Mouse (Mus musculus) limb, embryonic 14.5 days (tissue): ENCODE results near the gene Pcbp3. TPM values are rescaled to one million over a fixed set of nuclear protein-coding genes. Genes with fewer than 3 reads are reported as not detected.

ENCODE experiments used
- ATAC-seq: fragments of 200-750 bp; cut with Nextera tagmentation; 2 replicates; pipeline ENCODE4 v1.8.0; 2017; ENCODE audit warnings: low read depth, moderate number of reproducible peaks, moderate TSS enrichment; ENCODE audit not compliant: low FRiP score
- DNase-seq: peaks from one replicate; pipeline ENCODE4 v3.0.0-alpha.2; 2015; ENCODE audit warnings: low spot score
- H3K27ac ChIP-seq: fragments of 300-500 bp; sonication (generic); replicated peaks from 2 replicates; pipeline ENCODE4 v1.5.1; 2014; ENCODE audit warnings: low read depth, mild to moderate bottlenecking, low read length, moderate library complexity, mixed read lengths
- H3K27me3 ChIP-seq: fragments of 300-500 bp; sonication (generic); 2 replicates; pipeline ENCODE4 v1.6.1; 2014; ENCODE audit warnings: low read length, mixed read lengths; ENCODE audit not compliant: control insufficient read depth, insufficient read depth
- H3K36me3 ChIP-seq: fragments of 300-500 bp; sonication (generic); 2 replicates; pipeline ENCODE4 v1.6.1; 2014; ENCODE audit warnings: mild to moderate bottlenecking, low read length, moderate library complexity, mixed read lengths; ENCODE audit not compliant: control insufficient read depth, insufficient read depth
- H3K4me1 ChIP-seq: fragments of 300-500 bp; sonication (generic); 2 replicates; pipeline ENCODE4 v1.6.1; 2014; ENCODE audit warnings: antibody characterized with exemption, low read length, mixed read lengths; ENCODE audit not compliant: control insufficient read depth, insufficient read depth
- H3K4me2 ChIP-seq: fragments of 300-500 bp; sonication (generic); replicated peaks from 2 replicates; pipeline ENCODE4 v1.6.1; 2014; ENCODE audit warnings: low read depth, mild to moderate bottlenecking, low read length, moderate library complexity; ENCODE audit not compliant: severe bottlenecking
- H3K4me3 ChIP-seq: fragments of 300-500 bp; sonication (generic); replicated peaks from 2 replicates; pipeline ENCODE4 v1.5.1; 2014; ENCODE audit warnings: low read length
- H3K9ac ChIP-seq: fragments of 300-500 bp; sonication (generic); 2 replicates; pipeline ENCODE4 v1.6.1; 2014; ENCODE audit warnings: mild to moderate bottlenecking, low read depth, low read length, moderate library complexity; ENCODE audit not compliant: severe bottlenecking
- H3K9me3 ChIP-seq: fragments of 300-500 bp; sonication (generic); 2 replicates; pipeline ENCODE4 v1.6.1; 2016; ENCODE audit warnings: low read length; ENCODE audit not compliant: control insufficient read depth
- POLR2A ChIP-seq: fragments of 200-500 bp; IDR thresholded peaks from 2 replicates; pipeline ENCODE4 v1.8.0; 2012; ENCODE audit warnings: inconsistent platforms, mild to moderate bottlenecking, moderate library complexity, borderline replicate concordance; ENCODE audit not compliant: insufficient read depth, insufficient read length; ENCODE audit errors: extremely low read depth
- WGBS: fragments of 180-500 bp; shearing (Covaris S2); extraction: QIAGEN DNeasy Blood & Tissue Kit; methylation state at CpG from one replicate; pipeline ENCODE4 v1.1.7; 2014; 5-methylcytosine and 5-hydroxymethylcytosine counted together
- polyA plus RNA-seq, 2 experiments: library from polyadenylated mRNA; depleted of rRNA in 1 of 2; stranded (reverse) in 1 of 2; unstranded in 1 of 2; fragments of >200 nt; fragmentation: Nextera tagmentation in 1 of 2; extraction: Ambion mirVana in 1 of 2; gene quantifications; 2 replicates each; pipeline versions ENCODE4 v1.2.1 to v1.2.3; 2012 to 2014

Pcbp3 gene
- polyA plus RNA-seq, 2 experiments = 11.5 to 16.4 TPM

DNA sequence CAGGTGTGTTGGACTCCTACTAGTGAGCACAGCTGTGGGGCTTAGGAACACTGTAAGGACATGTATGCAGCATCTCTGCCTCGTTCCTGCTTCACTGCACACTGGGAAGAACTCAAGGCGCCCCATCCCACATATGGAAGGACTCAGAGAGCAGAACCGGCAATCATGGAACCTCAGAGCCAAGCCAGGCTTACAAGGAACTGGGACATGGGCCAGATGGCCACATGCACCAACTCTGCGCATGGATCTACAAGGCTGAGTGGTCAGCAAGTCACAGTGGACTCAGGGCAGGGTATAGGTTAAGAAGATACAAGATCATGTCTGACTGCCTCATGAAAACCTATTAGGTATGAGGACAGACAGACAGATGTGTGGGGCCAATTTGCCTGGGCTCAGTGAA is 171.8 kb downstream of the Pcbp3 start:
- Histone ChIP-seq H3K4me2 (no peak overlapping the region), H3K27me3 (no peaks in the 10 kb centered on the region), H3K27ac (no peak overlapping the region), H3K36me3 (no peaks in the 10 kb centered on the region; the same call in 1 of the 2 replicates), H3K4me1 (no peaks in the 10 kb centered on the region), H3K9me3 (no peaks in the 10 kb centered on the region), H3K4me3 (no peak overlapping the region), H3K9ac (no peak overlapping the region)
- ATAC-seq (no peak), DNase-seq (no peak)
- 80% methylated on average over 4 of the region's 4 CpGs for WGBS
- no peak for TF ChIP-seq POLR2A

DNA sequence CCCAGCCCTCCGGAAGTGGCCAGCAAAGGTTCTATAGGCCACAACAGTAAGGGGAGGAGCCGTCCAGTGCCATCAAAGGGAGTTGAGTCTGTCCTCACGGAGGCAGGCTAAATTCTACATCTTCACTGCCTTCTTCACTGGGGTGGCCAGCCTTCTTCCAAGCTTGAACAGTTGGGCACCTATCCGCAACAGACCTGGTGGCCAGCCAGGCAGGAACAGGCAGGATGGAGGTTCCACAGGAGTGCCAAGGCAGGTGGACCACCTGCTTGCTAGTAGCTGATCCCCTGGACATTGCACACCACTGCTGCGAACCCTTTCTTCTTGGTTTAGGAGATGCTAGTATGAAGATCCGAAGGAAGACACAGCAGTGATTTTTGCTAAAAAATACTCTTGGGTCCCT is 176.4 kb downstream of the Pcbp3 start:
- no peaks in the 10 kb centered on the region; the same call in 1 of the 2 replicates for H3K36me3 ChIP-seq
- H3K4me1 ChIP-seq = no peaks in the 10 kb centered on the region
- H3K27me3 ChIP-seq = no peaks in the 10 kb centered on the region
- no peak overlapping the region for H3K4me3 ChIP-seq
- H3K9me3 ChIP-seq = no peaks in the 10 kb centered on the region
- ATAC-seq = no peak
- TF ChIP-seq POLR2A = no peak
- DNase-seq = no peak
- no peak overlapping the region for H3K27ac ChIP-seq
- no peak overlapping the region for H3K4me2 ChIP-seq
- 93% methylated on average over 6 of the region's 6 CpGs for WGBS
- no peak overlapping the region for H3K9ac ChIP-seq

DNA sequence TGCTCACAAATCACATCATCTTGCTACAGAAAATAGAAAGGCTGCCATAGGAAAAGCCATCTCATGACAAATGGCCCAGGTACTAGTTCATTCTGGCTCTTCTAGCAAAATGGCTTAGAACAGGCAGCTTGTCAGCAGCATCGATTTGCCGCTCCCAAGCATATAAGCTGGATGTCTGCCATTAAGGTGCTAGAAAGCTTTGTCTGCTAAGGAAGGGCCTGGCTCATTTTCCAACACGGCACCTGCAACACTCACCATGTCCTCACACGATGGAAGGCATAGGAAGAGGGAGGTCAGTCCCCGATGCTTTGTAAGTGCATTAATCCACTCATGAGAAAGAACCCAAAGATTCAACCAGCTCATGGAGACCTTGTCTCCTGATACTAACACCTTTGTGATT is 182.5 kb downstream of the Pcbp3 start:
- DNase-seq = no peak
- Histone ChIP-seq H3K27ac (no peak overlapping the region), H3K4me1 (no peaks in the 10 kb centered on the region), H3K4me3 (no peak overlapping the region), H3K27me3 (no peaks in the 10 kb centered on the region), H3K9ac (no peak overlapping the region), H3K36me3 (no peaks in the 10 kb centered on the region), H3K9me3 (no peaks in the 10 kb centered on the region), H3K4me2 (no peak overlapping the region)
- no peak for TF ChIP-seq POLR2A
- WGBS = 96% methylated on average over 5 of the region's 5 CpGs
- no peak for ATAC-seq

DNA sequence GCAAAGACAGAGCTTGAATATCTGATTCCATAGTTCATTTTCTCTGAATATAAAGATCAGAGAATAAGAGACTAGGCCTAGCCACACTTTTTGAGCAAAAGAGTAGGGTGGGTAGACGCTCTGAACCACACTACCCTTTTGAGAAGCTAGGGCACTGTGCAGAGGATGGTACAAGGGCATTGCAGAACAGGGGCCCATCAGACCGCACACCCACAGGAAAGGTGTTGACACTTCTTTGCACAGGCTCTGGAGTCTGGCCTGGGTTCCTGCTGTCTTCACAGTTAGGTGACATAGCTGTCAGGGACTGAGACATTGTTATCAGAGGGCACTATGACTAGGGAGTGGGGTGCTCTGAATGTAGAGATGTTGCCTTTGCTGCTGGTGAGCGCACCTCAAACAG is 190.1 kb downstream of the Pcbp3 start:
- Histone ChIP-seq H3K4me3 (no peak overlapping the region), H3K27me3 (no peaks in the 10 kb centered on the region)
- no peak for TF ChIP-seq POLR2A

DNA sequence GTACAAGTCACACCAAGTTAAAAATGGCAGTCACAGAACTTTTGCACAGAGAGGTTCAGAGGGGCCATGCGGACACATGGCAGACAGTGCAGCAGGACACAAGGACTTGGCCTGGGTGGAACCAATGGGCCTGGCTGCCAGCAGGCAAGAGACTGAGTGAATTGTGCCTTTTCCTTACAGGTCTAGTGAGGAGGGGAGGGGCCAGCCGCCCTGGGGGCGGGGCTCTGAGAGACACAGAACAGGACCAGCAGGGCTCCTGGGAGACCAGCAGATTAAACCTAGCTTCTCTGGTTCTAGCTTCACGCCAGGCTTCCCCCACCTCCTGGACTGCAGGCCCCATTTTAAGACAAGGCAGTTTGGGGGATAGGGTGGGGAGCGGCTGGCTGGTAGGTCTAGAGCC is 190.6 kb downstream of the Pcbp3 start:
- no peak for ATAC-seq
- 57% methylated on average over 5 of the region's 5 CpGs for WGBS

More for the DNA sequence above, 190.1 kb downstream of the Pcbp3 start:
- Histone ChIP-seq H3K9me3 (no peaks in the 10 kb centered on the region), H3K4me2 (no peak overlapping the region), H3K27ac (no peak overlapping the region), H3K36me3 (no peaks in the 10 kb centered on the region; the same call in 1 of the 2 replicates), H3K9ac (no peak overlapping the region), H3K4me1 (no peaks in the 10 kb centered on the region)
- DNase-seq (no peak), ATAC-seq (no peak)
- WGBS = 89% methylated on average over 3 of the region's 3 CpGs

DNA sequence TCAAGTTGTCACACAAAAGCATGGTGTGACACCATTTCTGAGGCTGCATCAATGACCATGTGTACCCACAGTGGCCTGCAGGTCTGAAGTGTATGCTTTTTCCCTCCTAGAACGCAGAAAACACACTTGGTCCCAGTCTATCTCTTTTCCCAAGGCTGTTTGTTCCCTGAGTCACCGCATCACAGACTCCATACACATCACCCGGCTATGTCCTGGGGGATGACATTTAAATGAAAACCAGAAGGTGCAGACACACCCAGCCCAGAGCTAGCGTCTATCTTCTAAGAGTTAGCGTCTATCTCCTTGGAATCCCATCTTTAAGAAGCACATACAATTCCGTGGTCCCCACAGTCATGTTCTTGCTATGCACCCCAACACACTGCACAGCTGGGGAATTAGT is 192.1 kb downstream of the Pcbp3 start:
- TF ChIP-seq POLR2A = no peak
- no peak for DNase-seq
- WGBS = 76% methylated on average over 6 of the region's 6 CpGs
- H3K36me3 ChIP-seq = peaks cover 6% of the 10 kb centered on the region; the same call in 1 of the 2 replicates
- H3K9ac ChIP-seq = no peak overlapping the region
- no peak for ATAC-seq
- H3K9me3 ChIP-seq = no peaks in the 10 kb centered on the region
- no peak overlapping the region for H3K4me2 ChIP-seq
- H3K27ac ChIP-seq = no peak overlapping the region
- H3K4me1 ChIP-seq = no peaks in the 10 kb centered on the region
- no peak overlapping the region for H3K4me3 ChIP-seq
- no peaks in the 10 kb centered on the region for H3K27me3 ChIP-seq

More for the DNA sequence above, 190.6 kb downstream of the Pcbp3 start:
- DNase-seq = no peak
- Histone ChIP-seq H3K4me3 (no peak overlapping the region), H3K4me2 (no peak overlapping the region), H3K27ac (no peak overlapping the region), H3K9me3 (no peaks in the 10 kb centered on the region), H3K9ac (no peak overlapping the region), H3K27me3 (no peaks in the 10 kb centered on the region), H3K4me1 (no peaks in the 10 kb centered on the region), H3K36me3 (no peaks in the 10 kb centered on the region; the same call in 1 of the 2 replicates)
- no peak for TF ChIP-seq POLR2A
